Mouse (Mus musculus) CD4-positive, CD25-positive, alpha-beta regulatory T cell (primary cell): Measurements from ENCODE around the gene Naa80. TPM values are rescaled to one million over a fixed set of nuclear protein-coding genes. Genes with fewer than 3 reads are reported as not detected.

Experiments
- polyA plus RNA-seq: library from polyadenylated mRNA; unstranded; fragments of 100-300 nt; shearing (Covaris generic); gene quantifications from one replicate; pipeline ENCODE4 v1.2.1, GENCODE M21; 2017

The Naa80 gene
- 19.3 TPM for polyA plus RNA-seq

DNA sequence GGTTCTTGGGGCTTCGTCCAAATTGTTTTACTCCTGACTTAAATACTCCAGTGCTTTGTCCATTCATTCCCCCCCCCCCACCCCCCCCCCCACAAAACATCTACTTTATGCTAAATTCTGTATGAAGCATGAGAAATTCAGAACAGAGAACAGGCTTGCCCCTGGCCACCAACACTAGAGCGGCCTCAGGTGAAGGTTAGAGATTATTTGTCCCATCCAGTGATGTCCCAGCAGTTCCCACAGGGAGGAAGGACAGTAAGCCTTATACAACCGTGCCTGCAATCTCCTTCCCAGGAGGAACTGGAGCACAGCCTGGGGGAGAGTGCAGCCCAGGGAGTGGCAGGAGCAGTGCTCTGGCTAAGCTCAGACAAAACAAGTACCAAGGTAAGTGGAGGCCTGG, at the start of gene Naa80:
Naa80 (plus strand) TSS at position 301 of the 400 bp plus-strand sequence.

DNA sequence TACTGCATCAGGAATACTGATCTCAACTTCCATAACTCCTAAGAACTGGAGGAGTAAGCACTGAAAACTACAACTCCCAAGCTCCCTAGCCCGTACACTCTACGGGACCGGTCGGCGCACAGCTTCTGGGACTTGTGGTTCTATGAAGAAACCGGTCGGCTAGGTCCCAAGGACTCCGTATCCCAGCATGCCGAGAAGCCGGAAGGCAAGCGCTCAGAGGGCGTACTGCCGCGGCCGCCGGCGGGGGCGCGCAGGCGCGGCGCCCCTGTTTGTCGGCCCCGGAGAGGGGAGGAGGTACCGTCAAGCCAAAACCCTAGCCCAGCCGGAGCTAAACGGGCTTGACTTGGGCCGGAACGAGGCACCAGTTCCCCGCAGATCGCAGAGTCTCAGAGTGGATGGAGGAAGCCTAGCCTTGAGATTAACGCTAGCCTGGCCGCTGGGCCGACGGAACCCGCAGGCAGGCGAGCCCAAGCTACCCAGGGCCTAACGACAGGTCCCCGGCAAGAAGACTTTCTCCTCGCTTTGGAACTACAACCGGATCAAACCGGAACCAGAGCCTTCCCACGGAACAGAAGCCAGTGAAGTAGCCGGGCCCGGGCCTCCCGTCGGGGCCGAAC, 44.8 kb upstream of the Naa80 start, which contains the start of gene Tmem115:
Tmem115 (plus strand) TSS at position 155 of the 617 bp plus-strand sequence.

DNA sequence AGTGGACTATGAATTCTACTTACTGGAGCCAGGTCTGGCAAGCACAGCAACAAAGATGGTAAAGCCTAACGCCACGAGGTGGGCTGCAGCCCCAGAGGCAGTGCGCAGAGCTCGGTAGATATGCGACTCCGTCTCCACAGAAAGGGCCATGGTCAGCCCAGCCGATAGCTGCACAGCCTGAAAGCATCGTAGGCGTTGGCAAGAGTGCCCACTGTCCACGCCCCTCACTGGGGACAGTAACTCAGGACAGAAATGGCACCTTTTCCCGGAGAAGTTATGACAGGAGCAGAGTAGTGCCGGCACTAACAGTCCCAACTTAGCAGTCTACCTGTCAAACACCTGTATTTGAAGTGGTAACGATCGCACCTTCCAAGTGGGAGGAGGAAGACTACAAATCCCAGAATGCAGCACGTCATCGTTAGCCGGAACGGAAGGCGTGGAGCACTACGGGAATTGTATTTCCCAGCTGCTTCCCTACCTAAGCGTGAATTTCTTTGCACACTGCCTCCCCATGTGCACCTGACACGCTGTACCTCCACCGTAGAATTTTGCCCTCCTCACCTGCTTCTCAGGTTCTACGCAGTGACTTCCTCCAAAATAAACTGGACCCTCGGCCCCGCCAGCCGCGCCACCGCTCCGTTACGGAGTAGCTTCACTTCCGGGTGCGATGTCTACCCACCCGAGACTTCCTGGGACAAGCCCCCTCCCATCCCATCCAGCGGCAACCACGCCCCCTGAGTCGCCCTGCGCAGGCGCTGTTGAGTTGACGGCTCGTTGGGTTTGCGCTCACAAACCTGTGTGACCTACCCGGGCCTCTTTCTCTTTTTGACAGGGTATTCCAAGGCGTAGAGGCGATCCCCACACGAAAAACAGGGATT, 37.0 kb upstream of the Naa80 start, which contains the start of the genes Cyb561d2 and Nprl2:
Cyb561d2 (minus strand) TSS at position 720 of the 878 bp plus-strand sequence.
Nprl2 (plus strand) TSS at position 753 of the 878 bp plus-strand sequence.

DNA sequence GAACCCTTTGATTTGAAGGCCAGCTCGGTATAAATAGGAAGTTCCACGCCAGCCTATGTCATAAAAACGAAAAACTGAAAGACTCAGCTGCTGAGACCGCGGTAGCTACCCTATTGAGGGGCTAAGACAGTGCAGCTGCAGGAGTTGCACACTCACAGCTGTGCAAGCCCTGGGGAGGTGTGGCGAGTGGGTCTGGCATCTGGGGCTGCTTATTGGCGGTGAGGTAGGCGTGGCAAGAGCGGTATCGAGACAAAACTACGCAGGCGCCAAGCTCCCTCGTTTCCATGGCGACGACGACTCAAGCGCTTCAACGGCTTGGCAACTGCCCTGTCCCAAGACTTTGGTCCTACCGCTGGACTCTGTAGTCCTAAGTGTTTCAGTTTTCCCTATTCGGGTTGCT, 31.7 kb upstream of the Naa80 start, which contains the start of gene Zmynd10:
Zmynd10 (plus strand) TSS at position 273 of the 400 bp plus-strand sequence.

DNA sequence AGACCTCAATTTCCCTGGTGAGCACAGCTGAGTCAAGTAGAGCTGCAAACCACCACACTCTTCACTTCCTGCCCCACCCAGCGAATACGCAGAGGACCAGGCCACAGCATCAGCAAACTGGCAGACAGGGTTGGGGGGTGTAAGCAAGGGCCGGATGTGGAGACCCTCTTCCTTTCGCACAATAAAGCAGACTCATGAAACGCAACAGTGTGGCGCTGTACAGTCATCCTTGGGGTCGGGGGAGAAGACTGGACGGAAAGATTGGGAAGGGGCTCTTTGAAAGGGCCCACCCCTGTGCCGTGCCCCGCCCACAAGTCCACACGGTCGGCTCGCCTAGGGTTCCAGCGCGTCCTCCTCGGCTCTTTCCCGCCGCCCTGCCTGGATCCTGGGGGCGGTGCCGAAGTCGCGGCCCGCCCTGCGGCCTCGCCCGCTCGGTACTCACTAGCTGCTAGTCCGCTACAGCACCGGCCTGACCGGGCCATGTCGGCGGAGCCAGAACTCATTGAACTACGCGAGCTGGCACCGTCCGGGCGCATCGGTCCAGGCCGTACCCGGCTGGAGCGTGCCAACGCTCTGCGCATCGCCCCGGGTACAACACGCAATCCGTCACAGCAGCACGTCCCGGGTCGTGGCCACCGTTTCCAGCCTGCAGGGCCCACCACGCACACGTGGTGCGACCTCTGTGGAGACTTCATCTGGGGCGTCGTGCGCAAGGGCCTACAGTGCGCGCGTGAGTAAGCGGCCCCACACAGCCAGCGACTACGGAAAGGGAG, 27.4 kb upstream of the Naa80 start, which contains the start of gene Rassf1:
Rassf1 (plus strand) TSS at position 439 of the 773 bp plus-strand sequence.

DNA sequence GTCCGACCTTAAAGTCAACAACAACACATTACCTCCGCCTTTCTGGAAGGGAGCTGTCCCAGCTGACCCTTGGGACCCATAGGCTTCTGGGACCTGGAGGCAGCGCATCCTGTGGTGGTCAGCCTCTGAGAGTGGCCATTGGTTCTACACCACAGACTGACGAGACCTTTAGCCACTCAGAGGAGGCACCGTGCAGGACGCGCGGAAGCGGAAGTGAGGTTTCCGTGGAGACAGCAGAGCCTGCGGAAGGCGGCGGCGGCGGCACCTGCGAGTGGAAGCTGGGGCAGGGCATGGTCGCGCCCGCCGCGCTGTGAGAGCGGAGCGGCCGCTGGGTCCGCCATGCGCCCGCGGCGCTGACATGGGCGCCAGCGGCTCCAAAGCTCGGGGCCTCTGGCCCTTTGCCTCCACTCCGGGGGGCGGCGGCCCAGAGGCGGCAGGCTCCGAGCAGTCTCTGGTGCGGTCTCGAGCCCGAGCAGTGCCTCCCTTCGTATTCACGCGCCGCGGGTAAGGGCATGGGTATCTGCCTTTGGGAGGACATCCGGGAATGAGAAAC, 15.6 kb upstream of the Naa80 start, which contains the start of gene Tusc2:
Tusc2 (plus strand) TSS at position 227 of the 553 bp plus-strand sequence.

DNA sequence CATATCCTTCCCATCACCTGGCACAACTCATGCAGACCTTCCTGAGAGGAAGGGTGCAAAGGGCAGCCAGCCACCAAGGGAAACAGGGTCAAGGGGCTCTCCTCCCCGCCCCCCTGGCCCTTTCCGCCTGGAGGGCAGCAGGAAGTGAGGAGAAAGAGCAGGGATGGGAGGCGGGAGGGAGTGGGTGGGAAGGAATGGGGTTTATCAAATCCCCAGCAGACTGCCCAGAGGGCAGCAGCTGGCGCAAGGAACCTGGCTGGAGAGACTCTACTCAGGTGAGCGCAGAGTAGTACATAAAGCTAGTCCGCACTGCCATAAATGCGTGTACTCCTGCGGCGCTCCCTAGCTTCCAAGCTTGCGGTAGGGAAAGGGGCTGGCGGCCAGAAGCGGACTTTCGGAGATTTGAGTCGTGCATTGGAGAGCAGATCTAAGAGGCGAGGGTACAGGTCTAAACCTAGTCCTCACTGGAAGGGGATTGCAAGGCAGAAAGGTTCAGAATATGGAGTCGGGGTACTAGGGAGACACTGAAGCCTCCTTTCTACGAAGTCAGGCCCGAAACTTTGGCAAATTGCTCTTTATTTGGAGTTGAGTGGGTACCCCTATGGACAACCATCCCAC, 10.9 kb upstream of the Naa80 start, which contains the start of gene Hyal2:
Hyal2 (plus strand) TSS at position 244 of the 618 bp plus-strand sequence.

DNA sequence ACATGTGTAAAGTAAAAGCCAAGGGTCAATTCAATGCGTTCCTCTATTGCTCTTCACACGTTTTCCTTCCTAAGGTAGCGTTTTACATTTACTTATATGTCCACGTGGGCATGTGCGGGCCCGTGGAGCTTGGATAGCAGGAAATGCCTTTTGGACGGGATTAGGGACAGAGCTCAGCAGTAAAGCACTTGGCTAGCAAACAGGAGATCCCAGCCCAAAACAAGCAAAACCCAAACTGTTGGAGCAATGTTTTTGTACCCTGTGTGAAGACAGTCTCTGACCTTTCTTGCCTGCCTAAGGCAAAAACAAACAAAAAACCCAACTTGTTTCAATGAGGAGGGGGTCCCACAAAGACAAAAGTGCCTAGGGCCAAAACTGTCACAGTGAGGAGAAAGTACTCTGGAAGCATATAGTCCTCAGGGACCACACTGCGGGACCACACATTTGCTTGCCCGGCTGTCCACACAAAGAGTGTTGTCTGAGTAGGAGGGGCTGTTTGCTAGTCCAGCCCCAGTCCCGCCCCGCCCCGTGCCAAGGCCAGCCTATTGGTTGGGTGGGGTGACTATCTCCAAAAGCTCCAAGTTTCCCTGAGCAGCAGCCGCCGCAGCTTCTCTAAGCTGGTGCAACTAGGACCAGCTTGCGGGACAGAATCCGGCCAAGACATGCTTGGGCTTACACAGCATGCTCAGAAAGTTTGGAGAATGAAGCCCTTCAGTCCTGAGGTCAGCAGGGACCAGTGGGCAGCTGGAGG, 2.2 kb upstream of the Naa80 start, which contains the start of gene Hyal1:
Hyal1 (plus strand) TSS at position 571 of the 751 bp plus-strand sequence.

DNA sequence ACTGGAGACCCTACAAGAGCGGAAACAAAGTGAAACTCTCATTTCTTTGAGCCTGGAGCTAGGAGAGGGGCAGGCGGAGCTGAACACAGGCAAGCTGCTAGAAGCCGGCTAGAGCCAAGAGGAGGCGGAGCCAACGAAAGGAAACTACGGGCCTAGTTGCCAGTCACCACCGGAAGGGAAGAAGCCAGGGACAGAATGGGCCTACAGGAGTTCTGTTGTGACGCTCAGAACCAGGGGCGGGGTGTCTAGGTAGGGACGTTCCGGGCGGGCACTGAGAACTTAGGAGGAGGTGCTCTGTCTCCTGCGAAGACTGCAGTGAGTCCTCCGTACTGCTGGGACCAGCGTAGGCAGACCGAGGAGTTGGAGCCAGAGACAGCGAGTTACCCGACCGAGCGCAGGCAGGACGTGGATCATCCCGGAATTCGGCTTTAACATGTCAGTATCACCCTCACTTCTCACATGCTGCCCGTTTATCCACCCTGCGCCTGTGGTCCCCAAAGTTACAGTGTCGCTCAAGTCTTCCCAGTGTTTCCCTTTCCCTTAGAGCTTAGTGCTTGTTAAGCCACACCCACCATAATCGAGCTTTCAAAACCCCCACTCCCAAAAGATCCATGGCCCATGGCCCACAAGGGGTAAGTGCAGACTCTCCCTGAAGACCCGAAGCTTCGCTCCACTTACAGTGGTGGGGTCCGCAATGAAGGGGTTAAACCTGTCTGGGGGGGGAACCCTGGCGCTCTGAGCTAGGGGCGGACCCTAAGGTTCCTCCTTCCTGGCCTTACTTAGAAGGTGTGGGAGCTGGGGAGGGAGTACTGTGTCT, 2.0 kb downstream of the Naa80 start, which contains the start of gene Hyal3:
Hyal3 (plus strand) TSS at position 318 of the 817 bp plus-strand sequence.

DNA sequence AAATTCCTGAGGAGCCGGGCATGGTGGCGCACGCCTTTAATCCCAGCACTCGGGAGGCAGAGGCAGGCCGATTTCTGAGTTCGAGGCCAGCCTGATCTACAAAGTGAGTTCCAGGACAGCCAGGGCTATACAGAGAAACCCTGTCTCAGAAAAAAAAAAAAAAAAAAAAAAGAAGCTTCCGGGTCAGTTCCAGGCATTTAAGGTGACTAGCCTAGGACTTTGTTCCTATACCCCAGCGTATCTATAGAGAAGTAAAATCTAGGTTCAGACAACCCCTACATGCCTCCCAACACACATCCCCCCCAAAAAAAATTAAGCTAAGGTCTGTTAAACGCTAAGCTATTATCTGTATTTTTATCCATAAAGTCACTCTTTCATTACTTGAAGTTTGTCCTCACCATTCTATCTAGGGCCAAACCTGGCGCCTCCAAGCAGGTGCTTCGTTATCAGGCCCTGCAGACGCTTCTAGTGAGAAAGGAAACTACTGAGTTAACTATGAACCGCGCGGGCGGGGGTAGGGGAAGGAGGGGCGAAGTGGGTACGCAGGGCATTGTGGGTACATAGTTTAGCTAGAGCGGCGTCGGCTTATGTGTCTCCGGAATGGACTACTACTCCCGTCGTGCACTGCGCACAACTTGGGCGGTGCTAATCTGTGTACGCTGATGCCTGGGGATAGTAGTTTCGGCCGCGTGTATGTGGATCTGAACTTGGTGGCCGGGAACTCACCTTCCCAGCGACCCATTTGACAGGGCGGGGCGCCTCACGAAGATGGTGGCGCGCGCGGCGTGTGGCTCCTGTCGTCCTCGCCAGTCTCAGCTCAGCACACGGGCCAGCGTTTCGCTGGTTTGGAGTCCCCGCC, 8.5 kb downstream of the Naa80 start, which contains the start of gene Ifrd2:
Ifrd2 (plus strand) TSS at position 669 of the 859 bp plus-strand sequence.

DNA sequence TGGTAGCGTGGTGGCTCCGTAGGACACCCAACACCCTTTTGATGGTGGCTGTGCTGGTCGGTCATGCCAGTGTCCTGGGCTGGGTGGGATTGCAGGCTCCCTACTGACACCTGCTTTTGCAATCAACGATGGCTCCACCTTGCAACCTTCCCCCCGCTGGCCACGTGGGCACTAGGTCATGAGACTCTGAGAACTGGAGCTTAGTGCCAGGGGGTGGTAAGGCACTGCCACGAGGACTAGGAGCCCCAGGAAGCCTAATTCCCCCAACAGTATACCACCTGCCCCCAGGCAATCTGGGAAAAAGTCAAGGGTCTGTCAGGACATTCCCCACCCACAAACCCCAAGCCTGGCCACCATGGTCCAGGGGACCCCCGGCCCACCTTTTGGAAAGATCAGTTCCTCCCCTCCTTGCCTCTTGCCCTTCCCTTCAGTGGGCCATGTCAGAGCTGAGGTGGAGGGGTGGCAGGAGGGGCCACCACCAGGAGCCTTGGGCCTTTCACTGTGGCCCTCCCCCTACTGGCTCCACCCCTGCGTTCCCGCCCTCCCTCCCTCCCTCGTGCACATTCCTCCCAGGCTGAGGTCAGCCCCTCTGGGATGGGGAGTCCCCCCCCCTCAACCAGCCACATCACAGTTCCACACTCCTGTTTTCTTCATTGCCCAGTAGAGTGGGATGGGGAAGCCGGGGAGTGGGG, 30.2 kb downstream of the Naa80 start, which contains the start of gene Sema3b:
Sema3b (minus strand) TSS at position 489 of the 692 bp plus-strand sequence.

Other genes with a start within 250 kb of the Naa80 start
- gene Hemk1, start 240.5 kb upstream of the Naa80 start, polyA plus RNA-seq = 29.1 TPM
- gene 6430571L13Rik, start 238.3 kb upstream of the Naa80 start, polyA plus RNA-seq = 2.8 TPM
- 0.56 TPM for gene Cacna2d2, start 179.3 kb upstream of the Naa80 start, polyA plus RNA-seq
- gene Tmem115, start 44.9 kb upstream of the Naa80 start, polyA plus RNA-seq = 45.2 TPM
- 63.1 TPM for gene Cyb561d2, start 36.7 kb upstream of the Naa80 start, polyA plus RNA-seq
- gene Nprl2, start 36.7 kb upstream of the Naa80 start, polyA plus RNA-seq = 57.9 TPM
- 5.0 TPM for gene Zmynd10, start 31.6 kb upstream of the Naa80 start, polyA plus RNA-seq
- 86.1 TPM for gene Rassf1, start 27.3 kb upstream of the Naa80 start, polyA plus RNA-seq
- gene Tusc2, start 15.6 kb upstream of the Naa80 start, polyA plus RNA-seq = 56.9 TPM
- 12.2 TPM for gene Hyal2, start 10.9 kb upstream of the Naa80 start, polyA plus RNA-seq
- 5.1 TPM for gene Hyal1, start 2.0 kb upstream of the Naa80 start, polyA plus RNA-seq
- 0.67 TPM for gene Hyal3, start 1.9 kb downstream of the Naa80 start, polyA plus RNA-seq
- 25.6 TPM for gene Ifrd2, start 8.8 kb downstream of the Naa80 start, polyA plus RNA-seq
- gene Sema3b, start 30.3 kb downstream of the Naa80 start, polyA plus RNA-seq = not detected
- 844 TPM for gene Gnai2, start 56.5 kb downstream of the Naa80 start, polyA plus RNA-seq
- gene Slc38a3, start 90.6 kb downstream of the Naa80 start, polyA plus RNA-seq = not detected
- gene Gnat1, start 100.8 kb downstream of the Naa80 start, polyA plus RNA-seq = 0.67 TPM
- not detected for gene Sema3f, start 131.6 kb downstream of the Naa80 start, polyA plus RNA-seq
- 311 TPM for gene Rbm5, start 192.1 kb downstream of the Naa80 start, polyA plus RNA-seq